Mouse (Mus musculus) left cerebral cortex, adult 18-20 months (tissue): ENCODE data around the gene Smad3. TPM values are rescaled to one million over a fixed set of nuclear protein-coding genes. Genes with fewer than 3 reads are reported as not detected.

Experiments used
- DNase-seq, 2 experiments: peaks; one replicate each; pipeline ENCODE4 v3.0.0; 2021 to 2022; ENCODE audit warnings: low spot score in 2 of 2, mixed read lengths in 1 of 2
- total RNA-seq, 2 experiments: library from RNA; stranded (reverse); gene quantifications; 2 replicates each; pipeline ENCODE4 v1.2.3; 2021

Gene Smad3
- total RNA-seq, 2 experiments from 2014 or later, result 58.2 to 70.2 TPM

GRCm38 (mm10) chr9:63747645-63748295, 10.0 kb downstream of the Smad3 start:
- no peak for DNase-seq

GRCm38 (mm10) chr9:63746980-63747379, 10.8 kb downstream of the Smad3 start:
- no peak for DNase-seq

GRCm38 (mm10) chr9:63745821-63746632, 11.8 kb downstream of the Smad3 start:
- no peak for DNase-seq

GRCm38 (mm10) chr9:63744595-63744994, 13.2 kb downstream of the Smad3 start:
- no peak for DNase-seq

- no peak for DNase-seq
These were observed 14.0 kb downstream of the Smad3 start for GRCm38 (mm10) chr9:63743775-63744174.

- DNase-seq, result peak in 1 of 2 experiments; percentile 68
These were observed 14.7 kb downstream of the Smad3 start for GRCm38 (mm10) chr9:63742887-63743660.

- DNase-seq, result no peak
These were observed 15.5 kb downstream of the Smad3 start for GRCm38 (mm10) chr9:63742318-63742717.

GRCm38 (mm10) chr9:63741792-63742191, 16.0 kb downstream of the Smad3 start:
- DNase-seq, result no peak

- DNase-seq, result peak in 1 of 2 experiments; percentile 45
These were observed 17.4 kb downstream of the Smad3 start for GRCm38 (mm10) chr9:63740320-63740841.

GRCm38 (mm10) chr9:63738830-63739229, 19.0 kb downstream of the Smad3 start:
- DNase-seq, result no peak

GRCm38 (mm10) chr9:63738086-63738701, 19.6 kb downstream of the Smad3 start:
- DNase-seq, result no peak

GRCm38 (mm10) chr9:63737426-63737931, 20.3 kb downstream of the Smad3 start:
- no peak for DNase-seq

GRCm38 (mm10) chr9:63734261-63734660, 23.5 kb downstream of the Smad3 start:
- DNase-seq, result no peak

- DNase-seq, result no peak
These were observed 25.1 kb downstream of the Smad3 start for GRCm38 (mm10) chr9:63732700-63733099.

GRCm38 (mm10) chr9:63731114-63731828, 26.5 kb downstream of the Smad3 start:
- DNase-seq, result no peak

- DNase-seq, result no peak
These were observed 28.8 kb downstream of the Smad3 start for GRCm38 (mm10) chr9:63728969-63729368.

- no peak for DNase-seq
These were observed 30.7 kb downstream of the Smad3 start for GRCm38 (mm10) chr9:63727070-63727469.

- DNase-seq, result no peak
These were observed 31.4 kb downstream of the Smad3 start for GRCm38 (mm10) chr9:63726088-63727010.

- DNase-seq, result no peak
These were observed 33.0 kb downstream of the Smad3 start for GRCm38 (mm10) chr9:63724750-63725149.
